Mouse (Mus musculus) limb, embryonic 15.5 days (tissue): Measurements from ENCODE around the gene Erp29. TPM values are rescaled to one million over a fixed set of nuclear protein-coding genes. Genes with fewer than 3 reads are reported as not detected.

Experiments
- ATAC-seq: fragments of 200-750 bp; cut with Nextera tagmentation; 2 replicates; pipeline ENCODE4 v1.8.0; 2017; ENCODE audit warnings: low read depth, moderate TSS enrichment; ENCODE audit not compliant: insufficient number of reproducible peaks, low FRiP score, low TSS enrichment
- H3K27ac ChIP-seq: fragments of 300-500 bp; sonication (generic); 2 replicates; pipeline ENCODE4 v1.5.1; 2015; ENCODE audit warnings: moderate library complexity, mild to moderate bottlenecking, inconsistent platforms
- H3K27me3 ChIP-seq: fragments of 300-500 bp; sonication (generic); 2 replicates; pipeline ENCODE4 v1.6.1; 2015; ENCODE audit warnings: inconsistent platforms
- H3K36me3 ChIP-seq: fragments of 300-500 bp; sonication (generic); 2 replicates; pipeline ENCODE4 v1.6.1; 2015; ENCODE audit warnings: inconsistent platforms
- H3K4me1 ChIP-seq: fragments of 300-500 bp; sonication (generic); 2 replicates; pipeline ENCODE4 v1.6.1; 2015; ENCODE audit warnings: inconsistent platforms
- H3K4me2 ChIP-seq: fragments of 300-500 bp; sonication (generic); 2 replicates; pipeline ENCODE4 v1.6.1; 2015; ENCODE audit warnings: mild to moderate bottlenecking, inconsistent platforms
- H3K4me3 ChIP-seq: fragments of 300-500 bp; sonication (generic); 2 replicates; pipeline ENCODE4 v1.5.1; 2015; ENCODE audit warnings: mild to moderate bottlenecking, inconsistent platforms
- H3K9ac ChIP-seq: fragments of 300-500 bp; sonication (generic); 2 replicates; pipeline ENCODE4 v1.6.1; 2015; ENCODE audit warnings: inconsistent platforms
- H3K9me3 ChIP-seq: fragments of 300-500 bp; sonication (generic); 2 replicates; pipeline ENCODE4 v1.6.1; 2016; ENCODE audit warnings: inconsistent platforms
- WGBS: fragments of 180-500 bp; shearing (Covaris S2); methylation state at CpG from one replicate; pipeline ENCODE4 v1.1.7; 2015; 5-methylcytosine and 5-hydroxymethylcytosine counted together
- polyA plus RNA-seq: library from polyadenylated mRNA; unstranded; fragments of >200 nt; fragmentation: Nextera tagmentation; extraction: Ambion mirVana; gene quantifications from 2 replicates; pipeline ENCODE4 v1.2.1, GENCODE M21; 2015

Gene Erp29
- polyA plus RNA-seq, 1 experiment from 2014 or later: 198 TPM

DNA sequence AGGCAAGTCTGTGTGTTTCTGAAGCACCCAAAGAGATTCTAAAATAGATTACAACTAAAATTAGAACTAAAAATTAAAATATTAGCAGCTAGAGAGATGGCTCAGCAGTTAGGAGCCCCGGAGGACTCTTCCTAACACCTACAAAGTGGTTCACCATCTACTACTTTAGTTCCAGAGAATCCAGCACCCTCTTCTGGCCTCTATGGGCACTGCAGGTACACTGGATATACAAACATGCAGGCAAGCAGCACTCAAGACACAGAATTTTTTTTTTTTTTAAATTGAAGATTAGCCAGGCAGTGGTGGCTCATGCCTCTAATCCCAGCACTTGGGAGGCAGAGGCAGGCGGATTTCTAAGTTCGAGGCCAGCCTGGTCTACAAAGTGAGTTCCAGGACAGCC lies 8.8 kb downstream of the Erp29 start:
- H3K9me3 ChIP-seq: no peaks in the 10 kb centered on the region
- no peaks in the 10 kb centered on the region for H3K4me1 ChIP-seq
- no peak overlapping the region for H3K4me3 ChIP-seq
- peaks cover 97% of the 10 kb centered on the region for H3K36me3 ChIP-seq
- no peak overlapping the region for H3K27ac ChIP-seq
- no peak overlapping the region for H3K4me2 ChIP-seq
- 90% methylated on average over 3 of the region's 3 CpGs for WGBS
- H3K9ac ChIP-seq: no peak overlapping the region
- ATAC-seq: no peak
- H3K27me3 ChIP-seq: no peaks in the 10 kb centered on the region

DNA sequence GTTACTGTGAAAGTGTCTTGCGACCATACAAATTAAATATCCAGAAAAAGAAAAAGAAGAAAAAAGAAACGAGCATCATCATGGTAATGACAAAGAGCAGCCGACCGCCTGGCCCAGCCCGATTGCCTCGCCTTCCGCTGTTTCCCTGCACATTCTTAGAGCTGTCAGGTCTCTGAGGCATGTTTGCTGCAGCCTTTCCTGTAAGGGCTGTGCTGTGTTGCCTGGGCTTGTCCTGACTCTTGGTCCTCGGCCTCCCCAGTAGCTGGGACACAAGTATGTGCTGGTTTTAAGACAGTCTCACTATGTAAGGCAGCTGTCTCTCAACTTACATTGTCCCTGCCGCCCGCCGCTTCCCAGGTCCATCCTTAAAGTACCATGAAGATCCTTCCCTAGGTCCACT lies 13.6 kb downstream of the Erp29 start:
- H3K36me3 ChIP-seq: peaks cover 93% of the 10 kb centered on the region
- no peaks in the 10 kb centered on the region for H3K9me3 ChIP-seq
- no peak overlapping the region for H3K4me3 ChIP-seq
- ATAC-seq: no peak
- H3K4me1 ChIP-seq: no peaks in the 10 kb centered on the region
- H3K4me2 ChIP-seq: no peak overlapping the region
- H3K27ac ChIP-seq: no peak overlapping the region
- 74% methylated on average over 11 of the region's 11 CpGs for WGBS
- no peak overlapping the region for H3K9ac ChIP-seq
- H3K27me3 ChIP-seq: no peaks in the 10 kb centered on the region

DNA sequence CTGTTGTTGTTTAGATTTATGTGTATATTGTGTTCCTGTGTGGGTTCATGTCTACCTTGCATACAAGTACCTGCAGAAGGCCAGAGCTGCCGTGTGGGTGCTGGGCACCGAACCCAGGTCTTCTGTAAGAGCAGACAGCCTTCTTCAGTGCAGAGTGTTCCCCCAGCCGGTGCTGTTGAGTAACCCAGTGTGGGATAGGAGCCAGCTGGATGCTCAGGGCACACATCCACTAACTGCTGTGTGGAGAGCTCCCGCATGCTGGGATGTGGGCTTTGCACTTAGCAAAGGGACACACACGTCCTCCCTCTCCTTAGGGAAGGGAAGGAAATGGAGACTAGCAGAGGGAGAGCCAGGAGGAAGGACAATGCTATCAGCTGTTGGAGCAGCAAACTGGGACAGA lies 14.2 kb downstream of the Erp29 start:
- no peaks in the 10 kb centered on the region for H3K27me3 ChIP-seq
- no peak for ATAC-seq
- H3K9me3 ChIP-seq: no peaks in the 10 kb centered on the region
- no peak overlapping the region for H3K27ac ChIP-seq
- no peak overlapping the region for H3K4me2 ChIP-seq
- no peaks in the 10 kb centered on the region for H3K4me1 ChIP-seq
- peaks cover 93% of the 10 kb centered on the region for H3K36me3 ChIP-seq
- 86% methylated on average over 5 of the region's 5 CpGs for WGBS
- H3K9ac ChIP-seq: no peak overlapping the region
- no peak overlapping the region for H3K4me3 ChIP-seq

DNA sequence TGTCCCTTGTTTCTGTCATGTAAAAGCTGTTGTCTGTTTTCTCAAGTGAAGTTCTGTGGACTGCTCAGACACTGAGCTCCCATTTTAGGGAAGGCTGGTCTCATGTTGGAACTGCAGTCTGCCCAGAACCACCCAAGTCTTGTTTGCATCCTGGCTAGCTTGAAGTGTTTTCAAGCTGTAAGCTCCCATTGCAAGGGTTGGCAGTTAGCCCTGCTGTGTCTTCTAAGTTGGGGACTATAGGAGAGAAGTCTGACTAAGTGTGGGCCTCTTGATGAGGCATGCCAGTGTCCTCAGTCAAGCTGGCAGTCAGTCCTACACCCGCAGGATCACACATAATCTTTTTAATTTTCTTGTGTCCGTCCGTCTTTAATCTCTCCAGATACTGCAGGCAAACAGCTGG lies 23.4 kb downstream of the Erp29 start:
- 93% methylated on average over 3 of the region's 3 CpGs for WGBS
- no peak for ATAC-seq
- Histone ChIP-seq H3K9me3 (no peaks in the 10 kb centered on the region), H3K9ac (no peak overlapping the region), H3K4me2 (no peak overlapping the region), H3K4me3 (no peak overlapping the region), H3K27ac (no peak overlapping the region), H3K36me3 (peaks cover 97% of the 10 kb centered on the region), H3K27me3 (no peaks in the 10 kb centered on the region), H3K4me1 (no peaks in the 10 kb centered on the region)

DNA sequence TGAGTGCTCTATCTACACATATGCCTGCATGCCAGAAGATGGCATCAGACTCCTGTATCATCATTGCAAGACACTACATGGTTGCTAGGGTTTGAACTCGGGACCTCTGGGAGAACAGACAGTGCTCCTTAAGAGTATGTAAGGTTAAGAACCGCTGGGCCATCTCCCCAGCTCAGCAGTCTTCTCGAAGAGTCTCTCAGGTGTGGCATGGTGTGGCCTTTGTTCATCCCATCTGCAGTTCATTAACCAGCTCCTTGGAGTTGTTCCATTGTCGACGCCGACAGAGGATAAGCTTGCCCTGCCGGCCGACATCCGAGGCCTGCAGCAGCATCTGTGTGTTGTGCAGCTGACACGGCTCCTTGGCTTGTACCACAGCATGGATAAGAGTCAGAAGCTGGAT lies 29.0 kb downstream of the Erp29 start:
- Histone ChIP-seq H3K4me3 (no peak overlapping the region), H3K4me2 (no peak overlapping the region), H3K27me3 (no peaks in the 10 kb centered on the region), H3K27ac (no peak overlapping the region), H3K9me3 (no peaks in the 10 kb centered on the region), H3K36me3 (peaks cover 96% of the 10 kb centered on the region), H3K9ac (no peak overlapping the region), H3K4me1 (no peaks in the 10 kb centered on the region)
- ATAC-seq: no peak
- 65% methylated on average over 10 of the region's 10 CpGs for WGBS

DNA sequence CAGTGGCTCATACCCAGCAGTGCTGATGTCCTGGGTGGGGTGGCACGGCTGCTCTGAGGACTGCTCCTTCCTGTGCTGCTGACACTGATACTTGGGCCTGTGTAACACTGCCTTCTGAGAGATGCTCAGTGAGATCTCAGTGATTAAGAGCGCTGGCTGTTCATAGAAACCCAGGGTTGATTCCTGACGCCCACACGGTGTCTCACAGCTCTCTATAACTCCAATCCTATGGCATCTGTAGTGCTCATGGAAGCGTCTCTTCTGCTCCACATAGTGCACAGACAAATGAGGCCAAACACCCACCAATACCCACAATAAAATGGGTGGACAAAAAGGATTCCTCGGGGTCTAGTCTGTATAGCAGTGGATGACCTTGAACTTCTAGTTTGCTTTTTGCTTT lies 29.5 kb downstream of the Erp29 start:
- no peak overlapping the region for H3K9ac ChIP-seq
- H3K4me2 ChIP-seq: no peak overlapping the region
- no peak for ATAC-seq
- H3K9me3 ChIP-seq: no peaks in the 10 kb centered on the region
- no peak overlapping the region for H3K4me3 ChIP-seq
- H3K27me3 ChIP-seq: no peaks in the 10 kb centered on the region
- no peaks in the 10 kb centered on the region for H3K4me1 ChIP-seq
- peaks cover 96% of the 10 kb centered on the region for H3K36me3 ChIP-seq
- 91% methylated on average over 6 of the region's 6 CpGs for WGBS
- no peak overlapping the region for H3K27ac ChIP-seq

DNA sequence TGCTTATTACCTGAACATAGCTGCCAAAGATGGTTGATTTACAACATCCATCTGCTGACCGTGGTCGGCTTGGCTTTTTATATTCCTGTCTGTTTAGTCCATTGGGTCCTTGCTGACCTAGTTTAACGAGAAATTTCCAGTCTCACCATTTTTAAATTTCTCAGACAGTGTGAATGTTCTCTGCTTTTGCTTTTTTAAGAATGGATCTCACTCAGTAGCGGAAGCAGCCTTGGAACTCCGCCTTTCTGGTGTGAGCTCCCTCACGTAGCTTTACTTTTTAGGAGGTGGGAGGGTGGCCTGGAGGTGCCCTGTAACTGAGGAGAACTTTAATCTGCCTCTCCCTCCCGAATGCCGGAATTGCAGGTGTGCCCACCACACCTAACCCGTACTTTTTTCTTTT lies 31.6 kb downstream of the Erp29 start:
- Histone ChIP-seq H3K27ac (no peak overlapping the region), H3K27me3 (no peaks in the 10 kb centered on the region), H3K4me2 (no peak overlapping the region), H3K9ac (no peak overlapping the region), H3K36me3 (peaks cover 95% of the 10 kb centered on the region), H3K9me3 (no peaks in the 10 kb centered on the region), H3K4me3 (no peak overlapping the region), H3K4me1 (no peaks in the 10 kb centered on the region)
- WGBS: 87% methylated on average over 9 of the region's 9 CpGs
- ATAC-seq: no peak

DNA sequence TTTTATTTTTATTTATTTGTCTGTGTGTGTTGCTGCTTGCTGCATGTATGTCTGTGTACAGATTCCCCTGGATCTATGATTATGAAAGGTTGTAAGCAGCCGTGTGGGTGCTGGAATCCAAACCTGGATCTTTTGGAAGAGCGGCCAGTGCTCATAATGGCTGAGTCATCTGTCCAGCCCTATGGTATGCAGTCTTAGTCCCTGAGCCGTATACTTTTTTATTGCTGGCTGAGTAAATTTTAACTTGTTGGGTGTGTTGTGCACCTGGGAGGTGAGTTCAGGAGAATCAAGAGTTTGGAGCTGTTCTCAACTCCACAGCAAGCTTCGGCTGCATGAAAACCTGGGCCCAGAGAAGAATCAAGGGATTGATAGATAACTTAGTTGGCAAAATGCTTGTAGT lies 41.3 kb downstream of the Erp29 start:
- Histone ChIP-seq H3K4me2 (no peak overlapping the region), H3K27ac (no peak overlapping the region), H3K27me3 (no peaks in the 10 kb centered on the region), H3K9ac (no peak overlapping the region), H3K9me3 (no peaks in the 10 kb centered on the region), H3K36me3 (peaks cover 76% of the 10 kb centered on the region), H3K4me1 (no peaks in the 10 kb centered on the region), H3K4me3 (no peak overlapping the region)
- no peak for ATAC-seq
- WGBS: 86% methylated on average over 4 of the region's 4 CpGs

DNA sequence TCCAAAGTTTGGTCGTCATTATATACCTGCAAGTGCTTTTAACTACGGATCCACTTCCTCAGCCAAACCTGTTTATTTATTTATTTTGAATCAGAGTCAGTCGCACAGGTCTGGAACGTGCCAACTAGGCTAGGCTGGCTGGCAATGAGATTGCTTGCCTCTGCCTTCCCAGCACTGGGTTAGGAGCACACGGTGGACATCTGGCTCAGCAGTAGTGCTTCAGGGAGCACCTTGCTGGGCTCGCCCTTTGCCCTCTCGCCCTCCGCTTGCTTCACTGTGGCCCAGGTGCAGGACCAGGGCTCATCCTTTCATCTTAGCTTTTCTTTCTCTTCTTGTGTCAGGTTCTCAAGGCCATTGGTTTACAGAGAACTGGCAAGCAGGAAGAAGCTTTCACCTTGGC lies 44.5 kb downstream of the Erp29 start:
- WGBS: 94% methylated on average over 8 of the region's 8 CpGs
- Histone ChIP-seq H3K36me3 (peaks cover 52% of the 10 kb centered on the region), H3K4me2 (no peak overlapping the region), H3K4me1 (no peaks in the 10 kb centered on the region), H3K4me3 (no peak overlapping the region), H3K9ac (no peak overlapping the region), H3K27me3 (no peaks in the 10 kb centered on the region), H3K9me3 (no peaks in the 10 kb centered on the region), H3K27ac (no peak overlapping the region)
- no peak for ATAC-seq

DNA sequence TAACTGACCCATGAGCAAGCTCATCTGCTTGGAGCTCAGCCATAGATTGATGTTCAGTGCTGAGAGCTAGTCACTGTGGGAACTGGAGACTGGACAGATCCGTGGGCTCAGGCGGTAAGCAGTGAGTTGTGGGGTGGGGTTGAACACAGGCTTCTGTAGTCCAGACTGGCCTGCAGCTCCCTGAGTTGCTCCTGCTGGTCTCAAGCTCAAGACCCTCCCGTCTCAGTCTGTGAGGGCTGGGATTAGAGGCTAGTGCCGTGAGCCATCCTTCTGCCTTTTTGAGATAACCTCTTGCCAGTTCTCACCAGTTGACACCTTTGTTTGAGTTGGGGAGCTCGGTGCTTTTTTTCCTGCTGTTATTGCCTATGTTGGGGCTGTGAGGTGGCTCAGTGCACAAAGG lies 51.5 kb downstream of the Erp29 start:
- Histone ChIP-seq H3K4me1 (peaks cover 18% of the 10 kb centered on the region), H3K9me3 (no peaks in the 10 kb centered on the region), H3K9ac (no peak overlapping the region), H3K27ac (no peak overlapping the region), H3K4me2 (no peak overlapping the region), H3K36me3 (peaks cover 23% of the 10 kb centered on the region), H3K4me3 (no peak overlapping the region), H3K27me3 (no peaks in the 10 kb centered on the region)
- whole genome bisulfite sequencing: 86% methylated on average over 5 of the region's 5 CpGs
- no peak for ATAC-seq

DNA sequence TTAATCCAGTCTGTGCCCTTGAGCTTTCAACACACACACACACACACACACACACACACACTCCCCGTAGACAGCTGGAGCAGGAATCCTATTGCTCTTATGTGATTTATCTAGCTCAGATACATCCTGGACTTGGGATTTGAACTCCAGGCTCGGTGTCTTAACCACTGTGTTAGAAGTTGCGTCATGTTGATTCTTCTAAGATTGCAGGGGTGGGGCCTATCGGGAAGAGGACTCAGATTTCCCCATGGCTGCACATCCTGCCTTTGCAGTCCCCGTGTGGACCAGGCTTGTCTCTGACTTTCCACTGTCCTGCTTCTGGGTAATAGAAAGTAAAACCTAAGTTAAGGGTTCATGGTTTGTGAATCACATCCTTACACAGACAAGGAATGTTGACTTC lies 52.2 kb downstream of the Erp29 start:
- Histone ChIP-seq H3K4me2 (no peak overlapping the region), H3K9me3 (no peaks in the 10 kb centered on the region), H3K4me3 (no peak overlapping the region), H3K27ac (no peak overlapping the region), H3K27me3 (no peaks in the 10 kb centered on the region), H3K36me3 (peaks cover 23% of the 10 kb centered on the region), H3K9ac (no peak overlapping the region), H3K4me1 (peaks cover 18% of the 10 kb centered on the region)
- 62% methylated on average over 5 of the region's 5 CpGs for WGBS
- ATAC-seq: no peak

DNA sequence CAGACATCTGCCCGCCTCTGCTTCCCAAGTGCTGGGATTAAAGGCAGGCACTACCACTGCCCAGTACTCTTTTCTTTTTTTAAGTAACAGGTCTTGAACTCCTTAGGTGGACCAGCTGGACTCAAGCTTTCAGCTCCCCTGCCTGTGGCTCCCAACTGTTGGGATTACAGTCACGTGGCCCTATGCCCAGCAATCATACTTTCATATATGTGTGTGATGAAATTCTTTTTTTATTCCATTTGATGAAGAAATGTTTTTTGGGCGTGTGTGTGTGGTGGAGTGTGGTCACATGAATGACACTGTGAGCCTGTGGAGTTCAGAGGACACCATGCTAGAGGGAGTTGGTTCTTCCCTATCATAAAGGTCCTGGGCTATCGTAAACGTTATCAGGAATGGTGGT lies 52.8 kb downstream of the Erp29 start:
- H3K4me2 ChIP-seq: peak overlapping the region; percentile 77
- ATAC-seq: no peak
- H3K36me3 ChIP-seq: peaks cover 23% of the 10 kb centered on the region
- no peaks in the 10 kb centered on the region for H3K9me3 ChIP-seq
- H3K4me3 ChIP-seq: peak overlapping the region; percentile 95; the same call in 1 of the 2 replicates
- no peaks in the 10 kb centered on the region for H3K27me3 ChIP-seq
- peaks cover 18% of the 10 kb centered on the region for H3K4me1 ChIP-seq
- no peak overlapping the region for H3K27ac ChIP-seq
- no peak overlapping the region for H3K9ac ChIP-seq
- 82% methylated on average over 5 of the region's 5 CpGs for WGBS

DNA sequence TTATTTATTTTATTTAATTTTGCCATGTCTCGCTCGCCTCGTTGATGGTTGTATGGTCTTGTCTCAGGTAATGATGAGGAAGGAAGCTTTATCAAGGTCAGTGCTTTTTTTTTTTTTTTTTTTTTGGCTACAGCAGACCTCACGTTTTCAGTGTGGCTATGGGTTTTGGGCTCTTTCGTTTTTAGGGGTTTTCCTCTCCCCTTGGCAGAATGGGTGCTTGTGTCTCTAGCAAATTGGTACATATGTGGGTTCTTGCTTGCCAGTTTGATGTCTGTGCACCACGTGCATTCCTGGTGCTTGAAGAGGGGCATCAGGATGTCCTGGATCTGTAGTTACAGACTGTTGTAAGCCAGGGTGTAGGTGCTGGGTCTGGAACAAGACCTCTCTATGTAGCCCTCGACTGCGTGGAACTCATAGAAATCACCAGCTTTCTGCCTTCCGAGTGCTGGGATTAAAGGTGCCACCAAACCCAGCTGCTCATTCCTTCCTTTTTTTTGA lies 53.3 kb downstream of the Erp29 start:
- Histone ChIP-seq H3K4me2 (peak overlapping the region; percentile 77), H3K4me3 (peak overlapping the region; percentile 95), H3K27me3 (no peaks in the 10 kb centered on the region), H3K9me3 (no peaks in the 10 kb centered on the region), H3K9ac (peak overlapping the region; percentile 78), H3K36me3 (peaks cover 22% of the 10 kb centered on the region), H3K4me1 (peaks cover 18% of the 10 kb centered on the region), H3K27ac (no peak overlapping the region)
- no peak for ATAC-seq
- WGBS: 48% methylated on average over 9 of the region's 9 CpGs
